Mouse (Mus musculus): ENCODE measurements around the gene Herc1. TPM values are rescaled to one million over a fixed set of nuclear protein-coding genes. Genes with fewer than 3 reads are reported as not detected.
A peak's percentile ranks its signal among the peaks of the same experiment; 100 is the strongest.

Gene Herc1
- polyA plus RNA-seq, 1 experiment from 2014 or later, result 31.0 TPM

GRCm38 (mm10) chr9:66501248-66501647 is 151.0 kb downstream of the Herc1 start:
- Histone ChIP-seq H3K9ac (ENCODE audit: low read depth, low read length) (no peak overlapping the region), H3K4me1 (replicated peaks; ENCODE audit: control insufficient read depth, insufficient read depth, low read length) (peaks cover 30% of the 10 kb centered on the region), H3K4me3 (ENCODE audit: low read depth, low read length) (no peak overlapping the region), H3K36me3 (ENCODE audit: control insufficient read depth, insufficient read depth, low read length) (peaks cover 29% of the 10 kb centered on the region), H3K27ac (ENCODE audit: low read depth, low read length) (no peak overlapping the region), H3K4me2 (no peak overlapping the region), H3K27me3 (replicated peaks; ENCODE audit: control insufficient read depth, insufficient read depth, low read length) (no peaks in the 10 kb centered on the region), H3K9me3 (ENCODE audit: control insufficient read depth, low read length) (no peaks in the 10 kb centered on the region)
- ATAC-seq (replicated peaks; ENCODE audit: low FRiP score) (no peak), DNase-seq (ENCODE audit: low spot score) (no peak)
- WGBS, result 88% methylated on average over 2 of the region's 2 CpGs

GRCm38 (mm10) chr9:66503879-66504411 is 153.7 kb downstream of the Herc1 start:
- Histone ChIP-seq H3K27me3 (replicated peaks; ENCODE audit: control insufficient read depth, insufficient read depth, low read length) (no peaks in the 10 kb centered on the region), H3K36me3 (ENCODE audit: control insufficient read depth, insufficient read depth, low read length) (peaks cover 36% of the 10 kb centered on the region), H3K27ac (ENCODE audit: low read depth, low read length) (peak overlapping the region; percentile 85), H3K9ac (ENCODE audit: low read depth, low read length) (peak overlapping the region; percentile 25; the same call in 1 of the 2 replicates), H3K9me3 (ENCODE audit: control insufficient read depth, low read length) (no peaks in the 10 kb centered on the region), H3K4me2 (peak overlapping the region; percentile 32), H3K4me3 (ENCODE audit: low read depth, low read length) (no peak overlapping the region), H3K4me1 (replicated peaks; ENCODE audit: control insufficient read depth, insufficient read depth, low read length) (peaks cover 38% of the 10 kb centered on the region)
- DNase-seq (ENCODE audit: low spot score) (no peak), ATAC-seq (replicated peaks; ENCODE audit: low FRiP score) (peak; percentile 80)
- WGBS, result 47% methylated on average over 4 of the region's 4 CpGs

GRCm38 (mm10) chr9:66504518-66504917 is 154.3 kb downstream of the Herc1 start:
- Histone ChIP-seq H3K4me2 (no peak overlapping the region), H3K4me1 (replicated peaks; ENCODE audit: control insufficient read depth, insufficient read depth, low read length) (peaks cover 38% of the 10 kb centered on the region), H3K4me3 (ENCODE audit: low read depth, low read length) (no peak overlapping the region), H3K36me3 (ENCODE audit: control insufficient read depth, insufficient read depth, low read length) (peaks cover 39% of the 10 kb centered on the region), H3K27ac (ENCODE audit: low read depth, low read length) (peak overlapping the region; percentile 85), H3K27me3 (replicated peaks; ENCODE audit: control insufficient read depth, insufficient read depth, low read length) (no peaks in the 10 kb centered on the region), H3K9me3 (ENCODE audit: control insufficient read depth, low read length) (no peaks in the 10 kb centered on the region), H3K9ac (ENCODE audit: low read depth, low read length) (0 out of 2 replicates have a peak overlapping the region, but pooled peaks have one; percentile 4)
- ATAC-seq (replicated peaks; ENCODE audit: low FRiP score) (no peak), DNase-seq (ENCODE audit: low spot score) (no peak)
- 90% methylated on average over 13 of the region's 13 CpGs for WGBS

- WGBS, result 57% methylated on average over 9 of the region's 9 CpGs
- no peaks in the 10 kb centered on the region for H3K9me3 ChIP-seq (ENCODE audit: control insufficient read depth, low read length)
- peaks cover 38% of the 10 kb centered on the region for H3K36me3 ChIP-seq (ENCODE audit: control insufficient read depth, insufficient read depth, low read length)
- peaks cover 38% of the 10 kb centered on the region for H3K4me1 ChIP-seq (replicated peaks; ENCODE audit: control insufficient read depth, insufficient read depth, low read length)
- DNase-seq (ENCODE audit: low spot score) (peak; percentile 43), ATAC-seq (replicated peaks; ENCODE audit: low FRiP score) (peak; percentile 92)
- no peak overlapping the region for H3K4me3 ChIP-seq (ENCODE audit: low read depth, low read length)
- H3K27ac ChIP-seq (ENCODE audit: low read depth, low read length), result peak overlapping the region; percentile 85
- H3K4me2 ChIP-seq, result peak overlapping the region; percentile 50
- H3K27me3 ChIP-seq (replicated peaks; ENCODE audit: control insufficient read depth, insufficient read depth, low read length), result no peaks in the 10 kb centered on the region
- 0 out of 2 replicates have a peak overlapping the region, but pooled peaks have one; percentile 37 for H3K9ac ChIP-seq (ENCODE audit: low read depth, low read length)
These were observed 155.1 kb downstream of the Herc1 start for GRCm38 (mm10) chr9:66505141-66505917.

GRCm38 (mm10) chr9:66506011-66506410 is 155.8 kb downstream of the Herc1 start:
- DNase-seq (ENCODE audit: low spot score) (no peak), ATAC-seq (replicated peaks; ENCODE audit: low FRiP score) (no peak)
- peaks cover 44% of the 10 kb centered on the region for H3K4me1 ChIP-seq (replicated peaks; ENCODE audit: control insufficient read depth, insufficient read depth, low read length)
- peaks cover 34% of the 10 kb centered on the region for H3K36me3 ChIP-seq (ENCODE audit: control insufficient read depth, insufficient read depth, low read length)
- 65% methylated on average over 4 of the region's 4 CpGs for WGBS
- H3K4me3 ChIP-seq (ENCODE audit: low read depth, low read length), result no peak overlapping the region
- H3K9me3 ChIP-seq (ENCODE audit: control insufficient read depth, low read length), result no peaks in the 10 kb centered on the region
- peak overlapping the region; percentile 85 for H3K27ac ChIP-seq (ENCODE audit: low read depth, low read length)
- no peaks in the 10 kb centered on the region for H3K27me3 ChIP-seq (replicated peaks; ENCODE audit: control insufficient read depth, insufficient read depth, low read length)
- H3K9ac ChIP-seq (ENCODE audit: low read depth, low read length), result 0 out of 2 replicates have a peak overlapping the region, but pooled peaks have one; percentile 20
- peak overlapping the region; percentile 50 for H3K4me2 ChIP-seq

GRCm38 (mm10) chr9:66506424-66506823 is 156.2 kb downstream of the Herc1 start:
- peak overlapping the region; percentile 50 for H3K4me2 ChIP-seq
- DNase-seq (ENCODE audit: low spot score) (no peak), ATAC-seq (replicated peaks; ENCODE audit: low FRiP score) (no peak)
- H3K36me3 ChIP-seq (ENCODE audit: control insufficient read depth, insufficient read depth, low read length), result peaks cover 30% of the 10 kb centered on the region
- H3K27me3 ChIP-seq (replicated peaks; ENCODE audit: control insufficient read depth, insufficient read depth, low read length), result no peaks in the 10 kb centered on the region
- H3K4me1 ChIP-seq (replicated peaks; ENCODE audit: control insufficient read depth, insufficient read depth, low read length), result peaks cover 45% of the 10 kb centered on the region
- no peak overlapping the region for H3K9ac ChIP-seq (ENCODE audit: low read depth, low read length)
- peak overlapping the region; percentile 85; the same call in 1 of the 2 replicates for H3K27ac ChIP-seq (ENCODE audit: low read depth, low read length)
- no peaks in the 10 kb centered on the region for H3K9me3 ChIP-seq (ENCODE audit: control insufficient read depth, low read length)
- H3K4me3 ChIP-seq (ENCODE audit: low read depth, low read length), result no peak overlapping the region

- H3K27ac ChIP-seq (ENCODE audit: low read depth, low read length), result no peak overlapping the region; the same call in 1 of the 2 replicates
- DNase-seq (ENCODE audit: low spot score) (no peak), ATAC-seq (replicated peaks; ENCODE audit: low FRiP score) (no peak)
- H3K9me3 ChIP-seq (ENCODE audit: control insufficient read depth, low read length), result no peaks in the 10 kb centered on the region
- H3K36me3 ChIP-seq (ENCODE audit: control insufficient read depth, insufficient read depth, low read length), result peaks cover 26% of the 10 kb centered on the region
- H3K4me3 ChIP-seq (ENCODE audit: low read depth, low read length), result no peak overlapping the region
- no peak overlapping the region for H3K9ac ChIP-seq (ENCODE audit: low read depth, low read length)
- 78% methylated on average over 3 of the region's 3 CpGs for WGBS
- H3K4me1 ChIP-seq (replicated peaks; ENCODE audit: control insufficient read depth, insufficient read depth, low read length), result peaks cover 45% of the 10 kb centered on the region
- H3K4me2 ChIP-seq, result no peak overlapping the region
- H3K27me3 ChIP-seq (replicated peaks; ENCODE audit: control insufficient read depth, insufficient read depth, low read length), result no peaks in the 10 kb centered on the region
These were observed 157.4 kb downstream of the Herc1 start for GRCm38 (mm10) chr9:66507684-66508083.

GRCm38 (mm10) chr9:66508890-66509399 is 158.7 kb downstream of the Herc1 start:
- Histone ChIP-seq H3K4me3 (ENCODE audit: low read depth, low read length) (no peak overlapping the region), H3K4me1 (replicated peaks; ENCODE audit: control insufficient read depth, insufficient read depth, low read length) (peaks cover 47% of the 10 kb centered on the region), H3K27ac (ENCODE audit: low read depth, low read length) (no peak overlapping the region), H3K36me3 (ENCODE audit: control insufficient read depth, insufficient read depth, low read length) (peaks cover 26% of the 10 kb centered on the region), H3K27me3 (replicated peaks; ENCODE audit: control insufficient read depth, insufficient read depth, low read length) (no peaks in the 10 kb centered on the region), H3K4me2 (no peak overlapping the region), H3K9ac (ENCODE audit: low read depth, low read length) (no peak overlapping the region), H3K9me3 (ENCODE audit: control insufficient read depth, low read length) (no peaks in the 10 kb centered on the region)
- 69% methylated on average over 4 of the region's 4 CpGs for WGBS
- ATAC-seq (replicated peaks; ENCODE audit: low FRiP score) (no peak), DNase-seq (ENCODE audit: low spot score) (no peak)

All from liver, embryonic 11.5 days (tissue).